Mouse (Mus musculus) stomach, embryonic 16.5 days (tissue): ENCODE measurements at regions not wholly inside any gene's neighbourhood (a gene's known extent, or its start where the extent isn't known, plus 50 kb on each side); places are given as distances from the start of the nearest gene placed in this dataset.

Experiments used
- ATAC-seq: fragments of 200-750 bp; cut with Nextera tagmentation; 2 replicates; pipeline ENCODE4 v1.8.0; 2017; ENCODE audit warnings: moderate number of reproducible peaks, moderate TSS enrichment; ENCODE audit not compliant: insufficient read depth, low FRiP score
- H3K27ac ChIP-seq: fragments of 300-500 bp; sonication (generic); 2 replicates; pipeline ENCODE4 v1.5.1; 2014; ENCODE audit warnings: low read length
- H3K27me3 ChIP-seq: fragments of 300-500 bp; sonication (generic); 2 replicates; pipeline ENCODE4 v1.6.1; 2014; ENCODE audit warnings: low read length, control low read depth, mixed read lengths; ENCODE audit not compliant: control insufficient read depth, insufficient read depth
- H3K36me3 ChIP-seq: fragments of 300-500 bp; sonication (generic); 2 replicates; pipeline ENCODE4 v1.6.1; 2014; ENCODE audit warnings: low read length; ENCODE audit not compliant: control insufficient read depth, insufficient read depth
- H3K4me1 ChIP-seq: fragments of 300-500 bp; sonication (generic); 2 replicates; pipeline ENCODE4 v1.6.1; 2014; ENCODE audit warnings: low read length, control low read depth, mixed read lengths; ENCODE audit not compliant: control insufficient read depth, insufficient read depth
- H3K4me2 ChIP-seq: fragments of 300-500 bp; sonication (generic); 2 replicates; pipeline ENCODE4 v1.6.1; 2014; ENCODE audit warnings: low read depth, low read length, mixed read lengths
- H3K4me3 ChIP-seq: fragments of 300-500 bp; sonication (generic); replicated peaks from 2 replicates; pipeline ENCODE4 v1.5.1; 2014; ENCODE audit warnings: mild to moderate bottlenecking, low read length
- H3K9ac ChIP-seq: fragments of 300-500 bp; sonication (generic); 2 replicates; pipeline ENCODE4 v1.6.1; 2014; ENCODE audit warnings: low read length
- H3K9me3 ChIP-seq: fragments of 300-500 bp; sonication (generic); replicated peaks from 2 replicates; pipeline ENCODE4 v1.6.1; 2016; ENCODE audit warnings: low read length, control low read depth; ENCODE audit not compliant: control insufficient read depth
- WGBS: fragments of 180-500 bp; shearing (Covaris S2); extraction: QIAGEN DNeasy Blood & Tissue Kit; methylation state at CpG from one replicate; pipeline ENCODE4 v1.1.7; 2014; 5-methylcytosine and 5-hydroxymethylcytosine counted together

- H3K27me3 ChIP-seq = peaks cover 5% of the 10 kb centered on the region; the same call in 1 of the 2 replicates
- H3K4me3 ChIP-seq = peak overlapping the region; percentile 21
- ATAC-seq = no peak
- H3K4me2 ChIP-seq = peak overlapping the region; percentile 47
- H3K36me3 ChIP-seq = no peaks in the 10 kb centered on the region
- no peak overlapping the region for H3K27ac ChIP-seq
- H3K9me3 ChIP-seq = no peaks in the 10 kb centered on the region
- WGBS = 9% methylated on average over 12 of the region's 12 CpGs
- no peaks in the 10 kb centered on the region for H3K4me1 ChIP-seq
- no peak overlapping the region for H3K9ac ChIP-seq
These were observed 324.0 kb downstream of the Mtx2 start for GRCm38 (mm10) chr2:75149562-75149961.

GRCm38 (mm10) chr2:75150986-75151385, 325.4 kb downstream of the Mtx2 start:
- Histone ChIP-seq H3K27me3 (peaks cover 3% of the 10 kb centered on the region; the same call in 1 of the 2 replicates), H3K27ac (no peak overlapping the region), H3K4me2 (no peak overlapping the region), H3K9me3 (no peaks in the 10 kb centered on the region), H3K36me3 (no peaks in the 10 kb centered on the region), H3K4me1 (no peaks in the 10 kb centered on the region), H3K9ac (no peak overlapping the region), H3K4me3 (no peak overlapping the region)
- 6% methylated on average over 6 of the region's 6 CpGs for WGBS
- ATAC-seq = no peak

- Histone ChIP-seq H3K27me3 (no peaks in the 10 kb centered on the region; the same call in 1 of the 2 replicates), H3K4me1 (no peaks in the 10 kb centered on the region), H3K36me3 (no peaks in the 10 kb centered on the region), H3K9ac (no peak overlapping the region), H3K27ac (no peak overlapping the region), H3K4me2 (no peak overlapping the region), H3K9me3 (no peaks in the 10 kb centered on the region), H3K4me3 (no peak overlapping the region)
- ATAC-seq = no peak
- WGBS = 76% methylated on average over 8 of the region's 8 CpGs
These were observed 325.9 kb downstream of the Mtx2 start for GRCm38 (mm10) chr2:75151519-75151918.

- no peaks in the 10 kb centered on the region for H3K36me3 ChIP-seq
- H3K4me3 ChIP-seq = no peak overlapping the region
- H3K4me1 ChIP-seq = no peaks in the 10 kb centered on the region
- WGBS = 33% methylated on average over 6 of the region's 6 CpGs
- H3K27ac ChIP-seq = no peak overlapping the region
- H3K9ac ChIP-seq = no peak overlapping the region
- H3K9me3 ChIP-seq = no peaks in the 10 kb centered on the region
- ATAC-seq = no peak
- H3K4me2 ChIP-seq = no peak overlapping the region
- H3K27me3 ChIP-seq = no peaks in the 10 kb centered on the region; the same call in 1 of the 2 replicates
These were observed 326.9 kb downstream of the Mtx2 start for GRCm38 (mm10) chr2:75152477-75152990.

- Histone ChIP-seq H3K4me3 (0 out of 2 replicates have a peak overlapping the region, but pooled peaks have one; percentile 1), H3K27me3 (no peaks in the 10 kb centered on the region; the same call in 1 of the 2 replicates), H3K9ac (no peak overlapping the region), H3K27ac (no peak overlapping the region), H3K4me1 (no peaks in the 10 kb centered on the region), H3K9me3 (no peaks in the 10 kb centered on the region), H3K4me2 (peak overlapping the region; percentile 23; the same call in 1 of the 2 replicates), H3K36me3 (no peaks in the 10 kb centered on the region)
- WGBS = 51% methylated on average over 3 of the region's 3 CpGs
- no peak for ATAC-seq
These were observed 328.8 kb downstream of the Mtx2 start for GRCm38 (mm10) chr2:75154448-75154847.

- no peak for ATAC-seq
- 39% methylated on average over 3 of the region's 3 CpGs for WGBS
- Histone ChIP-seq H3K4me3 (no peak overlapping the region), H3K9me3 (no peaks in the 10 kb centered on the region), H3K4me1 (no peaks in the 10 kb centered on the region), H3K27ac (peak overlapping the region; percentile 48; the same call in 1 of the 2 replicates), H3K9ac (no peak overlapping the region), H3K27me3 (no peaks in the 10 kb centered on the region; the same call in 1 of the 2 replicates), H3K4me2 (no peak overlapping the region), H3K36me3 (no peaks in the 10 kb centered on the region)
These were observed 333.0 kb downstream of the Mtx2 start for GRCm38 (mm10) chr2:75158581-75158980.

GRCm38 (mm10) chr2:75161075-75161474, 335.5 kb downstream of the Mtx2 start:
- 90% methylated on average over 14 of the region's 14 CpGs for WGBS
- Histone ChIP-seq H3K36me3 (no peaks in the 10 kb centered on the region), H3K4me3 (no peak overlapping the region), H3K27me3 (no peaks in the 10 kb centered on the region; the same call in 1 of the 2 replicates), H3K9me3 (no peaks in the 10 kb centered on the region), H3K4me2 (no peak overlapping the region), H3K27ac (no peak overlapping the region), H3K4me1 (no peaks in the 10 kb centered on the region), H3K9ac (no peak overlapping the region)
- no peak for ATAC-seq

- no peaks in the 10 kb centered on the region for H3K27me3 ChIP-seq
- H3K9me3 ChIP-seq = no peaks in the 10 kb centered on the region
- no peak overlapping the region for H3K9ac ChIP-seq
- H3K27ac ChIP-seq = no peak overlapping the region
- H3K4me1 ChIP-seq = no peaks in the 10 kb centered on the region
- no peaks in the 10 kb centered on the region for H3K36me3 ChIP-seq
- H3K4me3 ChIP-seq = no peak overlapping the region
- ATAC-seq = no peak
- H3K4me2 ChIP-seq = no peak overlapping the region
- 75% methylated on average over 4 of the region's 4 CpGs for WGBS
These were observed 339.4 kb downstream of the Mtx2 start for GRCm38 (mm10) chr2:75164987-75165386.

GRCm38 (mm10) chr2:75176267-75176666, 350.7 kb downstream of the Mtx2 start:
- Histone ChIP-seq H3K36me3 (no peaks in the 10 kb centered on the region), H3K27me3 (no peaks in the 10 kb centered on the region), H3K4me3 (no peak overlapping the region), H3K4me1 (no peaks in the 10 kb centered on the region), H3K9ac (no peak overlapping the region), H3K27ac (no peak overlapping the region), H3K9me3 (no peaks in the 10 kb centered on the region), H3K4me2 (no peak overlapping the region)
- no peak for ATAC-seq
- 89% methylated on average over 5 of the region's 5 CpGs for WGBS
